Mouse (Mus musculus): Measurements from ENCODE around the gene Ube2z. TPM values are rescaled to one million over a fixed set of nuclear protein-coding genes. Genes with fewer than 3 reads are reported as not detected.
"Not testable (repeated sequence)": the region's sequence is repeated elsewhere in the genome, so short reads cannot be mapped to it uniquely, and the experiment has no call there.

Gene Ube2z
- 10 to 100 TPM; 53.6 to 60.5 (median 59.8) TPM for total RNA-seq (2022)

GRCm38 (mm10) chr11:96065215-96065911 lies at the start of gene Ube2z:
Gene Ube2z, minus strand, starts transcription at chr11:96065388.
- DNase-seq (ENCODE audit: low spot score in 2 of 2): peak; percentile 92 to 95

- DNase-seq (ENCODE audit: low spot score in 2 of 2): no peak
These were observed 48.9 kb upstream of the Ube2z start for GRCm38 (mm10) chr11:96114077-96114476.

- DNase-seq (ENCODE audit: low spot score in 2 of 2): no peak
These were observed 46.6 kb upstream of the Ube2z start, which contains the start of gene Calcoco2 for GRCm38 (mm10) chr11:96111751-96112150. Gene Calcoco2, minus strand, starts transcription at chr11:96111964.

- not testable (repeated sequence) for DNase-seq (ENCODE audit: low spot score in 2 of 2)
These were observed 45.8 kb upstream of the Ube2z start for GRCm38 (mm10) chr11:96110950-96111349.

GRCm38 (mm10) chr11:96108376-96108775 lies 43.2 kb upstream of the Ube2z start:
- DNase-seq (ENCODE audit: low spot score in 2 of 2): no peak

GRCm38 (mm10) chr11:96093361-96093760 lies 28.2 kb upstream of the Ube2z start:
- peak in 1 of 2 experiments; percentile 19 for DNase-seq (ENCODE audit: low spot score in 2 of 2)

GRCm38 (mm10) chr11:96092674-96093291 lies 27.6 kb upstream of the Ube2z start:
- no peak for DNase-seq (ENCODE audit: low spot score in 2 of 2)

GRCm38 (mm10) chr11:96091073-96091472 lies 25.9 kb upstream of the Ube2z start:
- no peak for DNase-seq (ENCODE audit: low spot score in 2 of 2)

GRCm38 (mm10) chr11:96087981-96088380 lies 22.8 kb upstream of the Ube2z start:
- DNase-seq (ENCODE audit: low spot score in 2 of 2): no peak

- DNase-seq (ENCODE audit: low spot score in 2 of 2): no peak
These were observed 17.5 kb upstream of the Ube2z start for GRCm38 (mm10) chr11:96082682-96083081.

GRCm38 (mm10) chr11:96080736-96081135 lies 15.5 kb upstream of the Ube2z start:
- DNase-seq (ENCODE audit: low spot score in 2 of 2): no peak

- no peak for DNase-seq (ENCODE audit: low spot score in 2 of 2)
These were observed 11.3 kb upstream of the Ube2z start for GRCm38 (mm10) chr11:96076221-96077105.

GRCm38 (mm10) chr11:96075509-96076220 lies 10.5 kb upstream of the Ube2z start, which contains the start of gene Atp5g1:
Gene Atp5g1, minus strand, starts transcription at chr11:96075670.
- peak; percentile 98 to 100 for DNase-seq (ENCODE audit: low spot score in 2 of 2)

- DNase-seq (ENCODE audit: low spot score in 2 of 2): no peak
These were observed 10.0 kb upstream of the Ube2z start for GRCm38 (mm10) chr11:96075177-96075508.

- DNase-seq (ENCODE audit: low spot score in 2 of 2): no peak
These were observed 9.4 kb upstream of the Ube2z start for GRCm38 (mm10) chr11:96074351-96075176.

GRCm38 (mm10) chr11:96073295-96073993 lies 8.3 kb upstream of the Ube2z start:
- no peak for DNase-seq (ENCODE audit: low spot score in 2 of 2)

GRCm38 (mm10) chr11:96071013-96071412 lies 5.8 kb upstream of the Ube2z start:
- DNase-seq (ENCODE audit: low spot score in 2 of 2): no peak

GRCm38 (mm10) chr11:96070353-96070752 lies 5.2 kb upstream of the Ube2z start:
- no peak for DNase-seq (ENCODE audit: low spot score in 2 of 2)

- DNase-seq (ENCODE audit: low spot score in 2 of 2): no peak
These were observed 3.0 kb upstream of the Ube2z start for GRCm38 (mm10) chr11:96068231-96068630.

Data from left cerebral cortex, adult 8-10 months (tissue).